Mouse (Mus musculus): ENCODE results near the gene Cnep1r1. TPM values are rescaled to one million over a fixed set of nuclear protein-coding genes. Genes with fewer than 3 reads are reported as not detected.

Gene Cnep1r1
- polyA plus RNA-seq, 1 experiment, result 45.5 TPM

DNA sequence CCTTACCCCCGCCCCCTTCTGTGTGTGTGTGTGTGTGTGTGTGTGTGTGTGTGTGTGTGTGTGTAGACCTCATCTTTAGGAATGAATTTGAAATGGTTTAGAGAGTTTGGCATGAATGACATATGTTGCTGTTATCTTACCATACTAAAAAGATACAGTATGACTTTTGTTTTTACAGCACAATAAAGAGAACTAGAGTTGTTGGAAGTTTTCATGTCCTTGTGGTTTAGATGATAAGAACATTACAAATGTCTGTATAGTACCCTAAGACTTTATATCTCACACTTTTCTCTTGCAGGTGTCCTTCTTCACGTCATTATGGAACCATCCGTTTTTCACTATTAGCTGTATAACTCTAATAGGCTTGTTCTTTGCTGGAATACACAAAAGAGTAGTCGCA lies 10.8 kb downstream of the Cnep1r1 start:
- TF ChIP-seq POLR2A (IDR thresholded peaks at IDR 0.05; ENCODE audit: extremely low read depth, insufficient read depth, low read length), result no peak
- TF ChIP-seq CTCF (IDR thresholded peaks at IDR 0.05; ENCODE audit: extremely low read depth, insufficient read depth, low read length), result no peak
- no peak overlapping the region for H3K27ac ChIP-seq (ENCODE audit: insufficient read depth, low read length)
- H3K4me1 ChIP-seq (ENCODE audit: control insufficient read depth, insufficient read depth, low read length), result no peaks in the 10 kb centered on the region

DNA sequence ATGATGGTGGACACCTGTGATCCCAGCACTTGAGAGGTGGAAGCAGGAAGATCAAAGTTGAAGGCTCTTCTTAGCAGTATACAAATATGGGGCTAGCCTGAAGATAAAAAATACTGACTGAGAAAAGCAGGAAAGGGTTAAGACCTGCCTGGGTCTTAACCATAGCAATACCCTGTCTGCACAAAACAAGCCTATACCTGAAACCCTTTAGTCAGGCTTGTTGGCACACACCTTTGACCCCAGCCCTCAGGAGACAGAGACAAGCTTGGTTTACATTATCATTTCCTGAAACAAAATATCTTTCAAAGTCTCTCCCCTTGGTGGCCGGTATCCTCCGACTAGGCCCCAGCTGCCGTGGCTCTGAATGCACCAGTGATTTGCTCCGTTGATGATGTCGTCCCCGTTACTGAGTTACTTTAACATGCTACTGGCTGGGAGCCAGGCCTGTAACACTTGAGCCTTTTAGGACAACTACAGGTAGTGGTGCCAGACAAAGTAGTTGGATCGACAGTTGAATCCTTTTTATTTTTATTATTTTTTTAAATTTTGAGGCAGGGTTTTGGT lies 12.3 kb downstream of the Cnep1r1 start:
- Histone ChIP-seq H3K4me3 (ENCODE audit: insufficient read depth, low read length) (no peak overlapping the region), H3K4me1 (ENCODE audit: control insufficient read depth, insufficient read depth, low read length) (no peaks in the 10 kb centered on the region), H3K27ac (ENCODE audit: insufficient read depth, low read length) (no peak overlapping the region)
- TF ChIP-seq POLR2A (IDR thresholded peaks at IDR 0.05; ENCODE audit: extremely low read depth, insufficient read depth, low read length), result no peak
- TF ChIP-seq CTCF (IDR thresholded peaks at IDR 0.05; ENCODE audit: extremely low read depth, insufficient read depth, low read length), result no peak

More for the DNA sequence above, 10.8 kb downstream of the Cnep1r1 start:
- no peak overlapping the region for H3K4me3 ChIP-seq (ENCODE audit: insufficient read depth, low read length)

DNA sequence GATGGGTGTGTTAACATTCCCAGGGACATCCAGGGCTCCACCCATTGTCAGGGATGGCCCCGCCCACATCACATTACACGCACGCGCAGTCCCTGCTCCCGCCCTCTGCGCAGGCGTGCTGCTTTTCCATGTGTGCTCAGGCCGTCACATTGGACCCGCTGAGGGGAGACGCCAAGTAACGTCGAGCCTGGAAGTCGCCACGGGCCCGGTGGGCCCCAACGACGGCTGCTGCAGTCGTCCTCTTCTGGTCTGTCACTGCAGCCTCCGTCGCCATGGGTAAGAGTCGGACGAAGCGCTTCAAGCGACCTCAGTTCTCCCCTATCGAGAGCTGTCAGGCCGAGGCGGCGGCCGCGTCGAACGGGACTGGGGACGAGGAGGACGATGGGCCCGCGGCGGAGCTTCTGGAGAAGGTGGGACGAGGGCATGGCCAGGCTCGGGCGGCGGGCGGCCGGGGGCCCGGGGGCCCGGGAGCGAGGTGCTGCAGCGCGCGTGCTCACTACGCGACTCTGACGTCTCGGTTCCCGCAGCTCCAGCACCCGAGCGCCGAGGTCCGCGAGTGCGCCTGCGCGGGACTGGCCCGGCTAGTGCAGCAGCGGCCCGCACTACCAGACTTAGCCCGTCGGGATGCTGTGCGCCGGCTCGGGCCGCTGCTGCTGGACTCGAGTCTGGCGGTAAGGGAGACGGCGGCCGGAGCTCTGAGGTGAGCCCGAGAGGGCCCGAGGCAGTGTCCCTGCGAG lies 19.3 kb downstream of the Cnep1r1 start, which contains the start of gene Heatr3:
Gene Heatr3, plus strand, starts transcription at position 108 of the 737 bp plus-strand sequence.
- Histone ChIP-seq H3K27ac (ENCODE audit: insufficient read depth, low read length) (peak within 1 kb of the TSS; percentile 95), H3K4me3 (ENCODE audit: insufficient read depth, low read length) (peak within 1 kb of the TSS; percentile 56), H3K4me1 (ENCODE audit: control insufficient read depth, insufficient read depth, low read length) (peaks cover 5% of the 10 kb centered on the region)
- TF ChIP-seq CTCF (IDR thresholded peaks at IDR 0.05; ENCODE audit: extremely low read depth, insufficient read depth, low read length) (no peak), POLR2A (IDR thresholded peaks at IDR 0.05; ENCODE audit: extremely low read depth, insufficient read depth, low read length) (peak; percentile 98)

DNA sequence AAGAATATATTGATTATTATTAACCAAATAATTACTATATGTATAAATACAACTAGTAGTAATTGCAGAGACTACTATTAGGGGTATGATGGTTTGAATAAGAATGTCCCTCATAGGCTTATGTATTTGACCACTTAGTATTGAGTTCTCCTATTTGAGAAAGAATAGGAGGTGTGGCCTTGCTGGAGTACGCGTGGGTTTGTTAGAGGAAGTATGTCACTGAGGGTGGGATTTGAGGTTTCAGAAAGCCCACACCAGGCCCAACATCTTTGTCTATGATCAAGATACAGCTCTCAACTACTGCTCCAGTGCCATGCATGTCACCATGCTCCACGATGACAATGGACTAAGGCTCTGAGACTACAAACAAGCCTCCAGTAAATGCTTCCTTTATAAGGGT lies 20.7 kb downstream of the Cnep1r1 start:
- H3K4me3 ChIP-seq (ENCODE audit: insufficient read depth, low read length), result no peak overlapping the region; the same call in 1 of the 2 replicates

DNA sequence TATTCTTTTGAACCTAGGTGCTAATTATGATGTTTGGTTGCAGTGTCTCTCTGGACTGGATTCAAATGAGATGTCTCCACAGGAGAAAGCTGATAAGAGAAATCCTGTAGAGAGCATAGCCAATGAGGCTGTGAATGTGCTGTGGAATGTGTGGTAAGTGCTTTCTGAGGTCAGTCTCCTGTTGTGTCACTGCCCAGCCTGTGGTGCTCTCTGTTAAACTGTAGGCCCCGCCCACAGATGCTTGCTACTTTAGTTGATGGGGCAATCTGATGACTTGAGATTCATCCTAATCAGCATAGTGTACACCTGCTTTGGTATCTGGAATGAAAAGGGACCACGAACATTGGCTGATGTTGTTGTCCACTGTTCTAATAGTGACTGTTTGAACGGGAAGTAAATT lies 23.1 kb downstream of the Cnep1r1 start:
- Histone ChIP-seq H3K4me3 (ENCODE audit: insufficient read depth, low read length) (no peak overlapping the region), H3K4me1 (ENCODE audit: control insufficient read depth, insufficient read depth, low read length) (peaks cover 5% of the 10 kb centered on the region), H3K27ac (ENCODE audit: insufficient read depth, low read length) (no peak overlapping the region)
- TF ChIP-seq CTCF (IDR thresholded peaks at IDR 0.05; ENCODE audit: extremely low read depth, insufficient read depth, low read length) (no peak), POLR2A (IDR thresholded peaks at IDR 0.05; ENCODE audit: extremely low read depth, insufficient read depth, low read length) (no peak)

More for the DNA sequence above, 20.7 kb downstream of the Cnep1r1 start:
- Histone ChIP-seq H3K27ac (ENCODE audit: insufficient read depth, low read length) (no peak overlapping the region), H3K4me1 (ENCODE audit: control insufficient read depth, insufficient read depth, low read length) (peaks cover 5% of the 10 kb centered on the region)
- TF ChIP-seq CTCF (IDR thresholded peaks at IDR 0.05; ENCODE audit: extremely low read depth, insufficient read depth, low read length) (no peak), POLR2A (IDR thresholded peaks at IDR 0.05; ENCODE audit: extremely low read depth, insufficient read depth, low read length) (no peak)

DNA sequence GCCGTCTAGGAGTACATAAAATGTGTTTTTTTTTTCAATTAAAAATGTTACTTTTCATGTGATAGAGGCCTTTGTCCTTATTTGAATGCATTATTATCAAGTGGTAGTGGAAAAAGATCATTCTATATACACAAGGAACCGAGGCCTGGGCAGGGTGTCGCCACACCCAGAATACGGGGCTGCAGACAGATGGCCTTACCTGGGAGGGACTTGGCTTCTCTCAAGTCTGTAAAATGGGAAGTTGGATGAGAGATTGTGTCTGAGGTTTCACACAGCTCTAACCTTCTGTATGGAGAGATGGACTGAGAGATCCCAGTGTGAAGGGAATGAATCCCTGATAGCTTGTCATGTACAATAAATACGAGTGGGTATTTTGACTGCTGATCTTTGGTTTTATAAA lies 25.5 kb downstream of the Cnep1r1 start:
- Histone ChIP-seq H3K27ac (ENCODE audit: insufficient read depth, low read length) (no peak overlapping the region), H3K4me1 (ENCODE audit: control insufficient read depth, insufficient read depth, low read length) (peaks cover 5% of the 10 kb centered on the region), H3K4me3 (ENCODE audit: insufficient read depth, low read length) (no peak overlapping the region)
- TF ChIP-seq POLR2A (IDR thresholded peaks at IDR 0.05; ENCODE audit: extremely low read depth, insufficient read depth, low read length), result no peak
- no peak for TF ChIP-seq CTCF (IDR thresholded peaks at IDR 0.05; ENCODE audit: extremely low read depth, insufficient read depth, low read length)

DNA sequence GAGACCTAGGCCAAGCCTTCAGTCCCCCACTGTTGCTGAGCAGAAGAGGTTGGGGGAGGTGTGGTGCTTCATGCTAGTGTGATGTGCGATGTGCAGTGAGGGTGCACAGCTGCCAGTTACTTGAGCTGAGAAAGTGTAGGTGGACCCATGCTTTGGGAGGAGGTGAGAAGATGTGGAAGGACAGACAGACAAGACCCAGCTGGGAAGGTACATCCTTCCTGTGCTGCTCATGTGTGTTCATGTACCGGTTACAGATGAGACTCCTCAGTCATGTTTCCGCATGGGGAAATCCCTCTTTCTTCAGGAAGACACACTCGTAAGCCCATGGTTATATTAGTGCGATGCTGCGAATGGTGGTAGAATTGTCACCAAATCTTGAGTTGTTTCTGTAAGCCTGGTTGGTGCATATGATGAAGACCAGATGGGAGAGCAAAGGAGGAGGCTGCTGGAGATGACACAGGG lies 32.4 kb downstream of the Cnep1r1 start:
- TF ChIP-seq CTCF (IDR thresholded peaks at IDR 0.05; ENCODE audit: extremely low read depth, insufficient read depth, low read length) (no peak), POLR2A (IDR thresholded peaks at IDR 0.05; ENCODE audit: extremely low read depth, insufficient read depth, low read length) (no peak)
- H3K4me1 ChIP-seq (ENCODE audit: control insufficient read depth, insufficient read depth, low read length), result peaks cover 2% of the 10 kb centered on the region; the same call in 1 of the 2 replicates
- no peak overlapping the region for H3K4me3 ChIP-seq (ENCODE audit: insufficient read depth, low read length)
- no peak overlapping the region for H3K27ac ChIP-seq (ENCODE audit: insufficient read depth, low read length)

DNA sequence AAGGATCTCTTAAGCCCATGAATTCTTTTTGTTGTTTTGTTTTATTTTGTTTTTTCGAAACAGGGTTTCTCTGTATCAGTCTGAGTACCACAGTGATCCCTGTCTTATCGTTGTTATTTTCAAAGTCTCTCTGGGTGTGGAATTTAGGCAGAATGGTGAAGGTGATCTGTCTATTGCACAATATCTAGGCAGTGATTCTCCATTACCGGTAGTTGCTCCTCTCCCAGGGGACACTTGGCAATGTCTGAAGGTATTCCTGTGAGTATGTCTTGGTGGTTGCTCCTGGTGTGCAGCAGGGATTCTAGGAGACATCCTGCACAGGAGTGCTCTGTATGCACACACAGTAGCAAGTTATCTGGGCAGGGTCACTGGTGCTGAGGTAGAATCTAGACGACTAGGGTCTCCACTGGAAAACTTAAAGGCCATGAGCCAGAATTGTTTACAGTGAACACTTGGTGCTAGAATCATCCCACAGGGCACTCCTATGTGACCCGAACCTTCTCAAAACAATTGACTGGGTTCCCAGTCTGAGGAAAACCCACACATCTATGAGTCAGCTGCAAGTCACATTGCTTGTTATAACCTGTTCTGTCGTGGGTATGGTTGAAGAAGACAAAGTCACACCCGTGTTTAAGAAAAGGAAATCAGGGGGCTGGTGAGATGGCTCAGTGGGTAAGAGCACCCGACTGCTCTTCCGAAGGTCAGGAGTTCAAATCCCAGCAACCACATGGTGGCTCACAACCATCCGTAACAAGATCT lies 41.8 kb downstream of the Cnep1r1 start:
- Histone ChIP-seq H3K4me3 (ENCODE audit: insufficient read depth, low read length) (no peak overlapping the region), H3K27ac (ENCODE audit: insufficient read depth, low read length) (no peak overlapping the region), H3K4me1 (ENCODE audit: control insufficient read depth, insufficient read depth, low read length) (no peaks in the 10 kb centered on the region)
- TF ChIP-seq POLR2A (IDR thresholded peaks at IDR 0.05; ENCODE audit: extremely low read depth, insufficient read depth, low read length) (no peak), CTCF (IDR thresholded peaks at IDR 0.05; ENCODE audit: extremely low read depth, insufficient read depth, low read length) (no peak)

DNA sequence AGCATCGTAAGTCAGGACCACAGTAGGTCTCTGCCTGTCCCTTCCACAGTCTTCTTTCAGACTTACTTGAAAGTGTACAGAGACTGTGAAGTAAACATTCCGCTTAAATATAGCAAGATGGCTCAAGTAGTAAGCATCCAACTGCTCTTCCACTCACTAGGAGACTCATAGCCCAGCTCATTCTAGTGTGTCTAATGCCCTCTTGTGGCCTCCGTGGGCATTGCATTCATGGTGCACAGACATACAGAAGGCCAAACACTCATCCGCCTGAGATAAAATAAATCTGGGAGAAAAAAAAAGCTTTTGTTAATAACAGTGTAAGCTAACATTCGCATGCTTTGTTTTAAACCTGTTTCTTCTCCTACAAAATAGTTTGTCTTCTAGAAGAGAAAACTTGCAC lies 42.9 kb downstream of the Cnep1r1 start:
- no peak overlapping the region for H3K4me3 ChIP-seq (ENCODE audit: insufficient read depth, low read length)
- TF ChIP-seq CTCF (IDR thresholded peaks at IDR 0.05; ENCODE audit: extremely low read depth, insufficient read depth, low read length) (peak; percentile 61), POLR2A (IDR thresholded peaks at IDR 0.05; ENCODE audit: extremely low read depth, insufficient read depth, low read length) (no peak)
- no peak overlapping the region for H3K27ac ChIP-seq (ENCODE audit: insufficient read depth, low read length)
- H3K4me1 ChIP-seq (ENCODE audit: control insufficient read depth, insufficient read depth, low read length), result no peaks in the 10 kb centered on the region
